Mouse (Mus musculus) heart, embryonic 14.5 days (tissue): ENCODE data around the gene Ly6g6d. TPM values are rescaled to one million over a fixed set of nuclear protein-coding genes. Genes with fewer than 3 reads are reported as not detected.

Source experiments
- ATAC-seq: fragments of 200-750 bp; cut with Nextera tagmentation; 2 replicates; pipeline ENCODE4 v1.8.0; 2017; ENCODE audit warnings: low read depth, moderate TSS enrichment; ENCODE audit not compliant: insufficient number of reproducible peaks, insufficient read depth, low FRiP score
- H3K27ac ChIP-seq, 2 experiments: fragments of 200-500 bp in 1 of 2; fragments of 300-500 bp in 1 of 2; sonication (generic) in 1 of 2; replicated peaks in 1 of 2; 2 replicates each; pipeline ENCODE4 v1.5.1; 2012 to 2014; ENCODE audit warnings: low read depth in 2 of 2, low read length in 2 of 2, control low read depth in 1 of 2, mild to moderate bottlenecking in 1 of 2, mixed read lengths in 1 of 2; ENCODE audit not compliant: control insufficient read depth in 1 of 2, insufficient read depth in 1 of 2
- H3K27me3 ChIP-seq: fragments of 300-500 bp; sonication (generic); 2 replicates; pipeline ENCODE4 v1.6.1; 2014; ENCODE audit warnings: mild to moderate bottlenecking, low read length, control low read depth; ENCODE audit not compliant: control insufficient read depth, insufficient read depth
- H3K36me3 ChIP-seq: fragments of 300-500 bp; sonication (generic); 2 replicates; pipeline ENCODE4 v1.6.1; 2014; ENCODE audit warnings: mild to moderate bottlenecking, control low read depth, low read length, mixed read lengths; ENCODE audit not compliant: control insufficient read depth, insufficient read depth
- H3K4me1 ChIP-seq, 2 experiments: fragments of 200-500 bp in 1 of 2; fragments of 300-500 bp in 1 of 2; sonication (generic) in 1 of 2; 2 replicates each; pipeline ENCODE4 v1.6.1; 2012 to 2014; ENCODE audit warnings: low read length in 2 of 2, control low read depth in 1 of 2, mixed read lengths in 1 of 2; ENCODE audit not compliant: control insufficient read depth in 2 of 2, insufficient read depth in 2 of 2
- H3K4me2 ChIP-seq: fragments of 300-500 bp; sonication (generic); 2 replicates; pipeline ENCODE4 v1.6.1; 2014; ENCODE audit warnings: mild to moderate bottlenecking, low read length
- H3K4me3 ChIP-seq, 2 experiments: fragments of 200-500 bp in 1 of 2; fragments of 300-500 bp in 1 of 2; sonication (generic) in 1 of 2; 2 replicates each; pipeline ENCODE4 v1.5.1; 2012 to 2014; ENCODE audit warnings: low read length in 2 of 2, mild to moderate bottlenecking in 2 of 2, control low read depth in 1 of 2, low read depth in 1 of 2, moderate library complexity in 1 of 2; ENCODE audit not compliant: control insufficient read depth in 1 of 2, insufficient read depth in 1 of 2
- H3K9ac ChIP-seq: fragments of 300-500 bp; sonication (generic); 2 replicates; pipeline ENCODE4 v1.6.1; 2014; ENCODE audit warnings: mild to moderate bottlenecking, low read length
- H3K9me3 ChIP-seq: fragments of 300-500 bp; sonication (generic); 2 replicates; pipeline ENCODE4 v1.6.1; 2016; ENCODE audit warnings: low read length, control low read depth; ENCODE audit not compliant: control insufficient read depth
- WGBS: fragments of 180-500 bp; shearing (Covaris S2); extraction: QIAGEN DNeasy Blood & Tissue Kit; methylation state at CpG from one replicate; pipeline ENCODE4 v1.1.7; 2014; 5-methylcytosine and 5-hydroxymethylcytosine counted together
- polyA plus RNA-seq: library from polyadenylated mRNA; unstranded; fragments of >200 nt; fragmentation: Nextera tagmentation; extraction: Ambion mirVana; gene quantifications from 2 replicates; pipeline ENCODE4 v1.2.1, GENCODE M21; 2014

Gene Ly6g6d
- polyA plus RNA-seq, 1 experiment from 2014 or later: 1.9 TPM

DNA sequence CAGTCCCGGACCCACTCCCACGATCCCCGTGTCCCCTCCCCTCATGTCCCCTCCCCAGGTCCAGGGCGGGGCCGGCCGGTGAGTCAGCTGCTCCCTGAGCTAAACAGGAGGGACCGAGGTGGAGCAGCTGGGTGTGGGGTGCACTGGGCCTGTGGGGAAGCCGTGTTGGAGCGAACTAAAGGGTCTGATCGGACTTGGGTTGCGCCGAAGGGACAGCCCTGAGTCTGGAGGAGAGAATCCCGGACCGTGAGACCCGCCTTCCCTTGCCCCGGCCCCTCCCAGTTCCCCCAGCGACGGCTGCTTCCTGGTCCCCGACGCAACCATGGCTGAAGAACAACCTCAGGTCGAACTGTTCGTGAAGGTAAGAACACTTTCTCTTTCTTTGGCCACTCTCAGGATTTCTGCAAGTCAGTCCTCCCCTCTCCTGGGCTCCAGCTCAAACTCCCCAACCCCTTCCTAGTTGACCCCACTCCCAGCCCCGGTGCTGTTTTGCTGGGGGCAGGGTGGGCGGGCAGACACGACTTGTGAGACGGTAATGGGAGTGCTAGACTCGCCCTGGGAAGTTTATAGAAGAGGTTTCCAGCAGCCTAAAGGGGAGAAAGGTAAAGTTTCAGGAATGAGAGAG, 27.6 kb downstream of the Ly6g6d start:
- WGBS: under 1% methylated on average over 27 of the region's 27 CpGs
- peaks cover 28 to 48% of the 10 kb centered on the region in 2 experiments for H3K4me1 ChIP-seq
- H3K27me3 ChIP-seq: no peaks in the 10 kb centered on the region
- no peaks in the 10 kb centered on the region for H3K9me3 ChIP-seq
- H3K9ac ChIP-seq: peak overlapping the region; percentile 94
- peak overlapping the region; percentile 99 for H3K27ac ChIP-seq
- H3K36me3 ChIP-seq: peaks cover 31% of the 10 kb centered on the region
- peak overlapping the region; percentile 55 to 63 for H3K4me3 ChIP-seq
- peak; percentile 11 for ATAC-seq
- peak overlapping the region; percentile 75 for H3K4me2 ChIP-seq

DNA sequence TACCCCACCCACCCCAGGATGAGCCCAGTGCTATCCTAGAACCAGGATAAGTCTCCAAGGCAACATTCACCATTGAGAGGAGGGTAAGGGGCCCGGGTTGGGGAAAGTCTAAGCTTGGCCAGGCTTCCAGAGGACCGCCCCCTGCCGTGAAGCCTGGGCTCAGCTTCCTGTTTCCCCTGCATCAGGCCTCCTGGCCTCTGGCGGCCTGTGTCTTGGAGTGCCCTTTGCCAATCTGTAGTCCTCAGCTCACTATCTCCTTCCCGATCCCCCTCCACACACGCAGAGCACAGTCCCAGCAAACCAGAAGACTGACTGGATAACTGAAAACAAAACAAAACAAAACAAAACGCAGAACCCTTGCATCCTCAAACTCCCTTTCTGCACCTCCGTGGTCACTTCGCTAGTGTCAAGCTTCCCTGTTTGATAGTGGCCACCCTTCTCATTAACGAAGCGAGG, 28.3 kb downstream of the Ly6g6d start, which contains the start of gene Clic1:
Gene Clic1, plus strand, starts transcription at position 406 of the 456 bp plus-strand sequence.
- peak; percentile 24 for ATAC-seq
- Histone ChIP-seq H3K4me2 (peak within 1 kb of the TSS; percentile 75), H3K9me3 (no peaks in the 10 kb centered on the region), H3K36me3 (peaks cover 25% of the 10 kb centered on the region), H3K27ac (peak within 1 kb of the TSS; percentile 99), H3K9ac (peak within 1 kb of the TSS; percentile 94), H3K27me3 (no peaks in the 10 kb centered on the region), H3K4me1 (peaks cover 32 to 54% of the 10 kb centered on the region in 2 experiments), H3K4me3 (peak within 1 kb of the TSS; percentile 55 to 63)
- 1% methylated on average over 11 of the region's 11 CpGs for WGBS

DNA sequence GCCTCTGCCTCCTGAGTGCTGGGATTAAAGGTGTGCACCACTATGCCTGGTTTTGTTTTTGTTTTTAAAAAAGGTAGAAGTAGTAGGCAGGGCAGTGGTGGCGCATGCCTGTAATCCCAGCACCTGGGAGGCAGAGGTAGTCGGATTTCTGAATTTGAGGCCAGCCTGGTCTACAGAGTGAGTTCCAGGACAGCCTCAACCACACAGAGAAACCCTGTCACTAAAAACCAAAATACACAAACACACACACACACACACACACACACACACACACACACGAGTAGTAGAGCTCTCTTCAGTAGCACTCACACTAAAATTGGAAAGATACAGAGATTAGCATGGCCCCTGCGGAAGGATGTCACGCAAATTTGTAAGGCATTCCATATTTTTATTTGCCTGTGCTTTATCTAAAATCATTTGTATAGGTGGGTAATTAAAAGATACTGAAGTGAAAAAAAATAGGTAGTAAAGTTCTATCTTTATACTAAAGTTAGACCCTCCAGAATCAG, 28.9 kb downstream of the Ly6g6d start:
- peak overlapping the region; percentile 75 for H3K4me2 ChIP-seq
- peaks cover 32 to 60% of the 10 kb centered on the region in 2 experiments for H3K4me1 ChIP-seq
- peak overlapping the region; percentile 99 for H3K27ac ChIP-seq
- 59% methylated on average over 5 of the region's 5 CpGs for WGBS
- H3K4me3 ChIP-seq: peak overlapping the region in 1 of 2 experiments; percentile 63; a peak in 1 of 4 replicates
- H3K9ac ChIP-seq: peak overlapping the region; percentile 94; the same call in 1 of the 2 replicates
- peaks cover 19% of the 10 kb centered on the region for H3K36me3 ChIP-seq
- ATAC-seq: no peak
- H3K27me3 ChIP-seq: no peaks in the 10 kb centered on the region
- no peaks in the 10 kb centered on the region for H3K9me3 ChIP-seq

DNA sequence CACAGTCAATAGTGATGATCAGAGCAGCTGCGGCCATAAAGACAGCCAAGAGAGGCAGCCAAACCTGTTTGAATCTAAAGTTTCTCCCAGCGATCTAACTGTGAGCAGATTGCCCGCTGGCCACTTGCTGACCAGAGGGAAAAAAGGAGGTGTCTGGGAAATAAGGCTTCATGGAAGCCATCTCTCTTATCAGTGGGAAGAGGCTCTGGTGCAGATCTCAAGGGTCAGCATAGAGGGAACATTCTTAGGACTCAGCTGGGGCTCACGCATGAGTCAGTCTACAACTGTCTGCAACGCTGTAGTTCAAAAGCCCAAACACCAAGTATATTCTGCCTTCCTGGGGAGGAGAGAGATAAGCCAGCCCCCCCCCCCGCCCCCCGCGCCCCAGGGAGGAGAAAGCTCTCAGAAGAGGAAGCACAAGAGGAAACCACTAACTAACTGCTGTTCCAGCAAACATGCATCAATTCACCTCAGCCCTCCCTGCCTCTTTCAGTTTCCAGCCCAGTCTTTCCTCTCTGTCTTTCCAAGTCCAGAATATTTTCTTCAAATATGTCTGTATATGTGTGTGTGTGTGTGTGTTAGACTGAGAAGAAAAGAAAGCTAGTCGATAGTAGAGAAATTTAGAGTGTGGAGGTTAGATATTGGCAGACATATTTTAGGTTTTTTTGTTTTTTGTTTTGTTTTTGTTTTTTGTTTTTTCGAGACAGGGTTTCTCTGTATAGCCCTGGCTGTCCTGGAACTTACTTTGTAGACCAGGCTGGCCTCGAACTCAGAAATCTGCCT, 29.5 kb downstream of the Ly6g6d start:
- H3K9me3 ChIP-seq: no peaks in the 10 kb centered on the region
- H3K4me1 ChIP-seq: peaks cover 32 to 61% of the 10 kb centered on the region in 2 experiments
- H3K4me2 ChIP-seq: peak overlapping the region; percentile 75
- H3K36me3 ChIP-seq: peaks cover 13% of the 10 kb centered on the region
- ATAC-seq: no peak
- peak overlapping the region; percentile 99 for H3K27ac ChIP-seq
- H3K27me3 ChIP-seq: no peaks in the 10 kb centered on the region
- H3K9ac ChIP-seq: peak overlapping the region; percentile 44
- H3K4me3 ChIP-seq: no peak overlapping the region
- 21% methylated on average over 11 of the region's 11 CpGs for WGBS

DNA sequence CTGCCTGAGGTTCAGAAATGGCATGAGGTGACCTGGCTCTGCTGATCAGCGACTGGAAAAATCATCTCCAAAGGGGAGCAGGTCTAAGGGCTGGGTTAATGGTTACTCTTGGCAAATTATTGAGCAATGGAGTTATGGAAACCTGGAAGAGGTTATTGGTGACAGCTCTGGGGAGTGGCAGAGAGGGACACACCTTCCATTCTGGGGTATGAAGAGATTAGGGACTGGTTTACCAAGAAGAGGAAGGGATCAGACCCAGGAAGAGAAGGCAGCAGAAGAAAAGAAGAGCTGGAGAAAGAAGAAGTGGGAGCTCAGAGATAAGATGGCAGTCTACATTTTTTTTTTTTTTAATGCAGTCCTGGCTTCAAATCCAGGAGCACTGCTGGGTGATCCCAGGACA, 30.2 kb downstream of the Ly6g6d start:
- H3K4me1 ChIP-seq: peaks cover 31 to 58% of the 10 kb centered on the region in 2 experiments
- H3K36me3 ChIP-seq: peaks cover 6% of the 10 kb centered on the region
- no peaks in the 10 kb centered on the region for H3K27me3 ChIP-seq
- peak overlapping the region; percentile 75 for H3K4me2 ChIP-seq
- WGBS: 44% methylated on average over 1 of the region's 1 CpGs
- H3K27ac ChIP-seq: peak overlapping the region; percentile 87 to 99
- ATAC-seq: no peak
- H3K4me3 ChIP-seq: no peak overlapping the region
- H3K9me3 ChIP-seq: no peaks in the 10 kb centered on the region
- peak overlapping the region; percentile 44 for H3K9ac ChIP-seq

DNA sequence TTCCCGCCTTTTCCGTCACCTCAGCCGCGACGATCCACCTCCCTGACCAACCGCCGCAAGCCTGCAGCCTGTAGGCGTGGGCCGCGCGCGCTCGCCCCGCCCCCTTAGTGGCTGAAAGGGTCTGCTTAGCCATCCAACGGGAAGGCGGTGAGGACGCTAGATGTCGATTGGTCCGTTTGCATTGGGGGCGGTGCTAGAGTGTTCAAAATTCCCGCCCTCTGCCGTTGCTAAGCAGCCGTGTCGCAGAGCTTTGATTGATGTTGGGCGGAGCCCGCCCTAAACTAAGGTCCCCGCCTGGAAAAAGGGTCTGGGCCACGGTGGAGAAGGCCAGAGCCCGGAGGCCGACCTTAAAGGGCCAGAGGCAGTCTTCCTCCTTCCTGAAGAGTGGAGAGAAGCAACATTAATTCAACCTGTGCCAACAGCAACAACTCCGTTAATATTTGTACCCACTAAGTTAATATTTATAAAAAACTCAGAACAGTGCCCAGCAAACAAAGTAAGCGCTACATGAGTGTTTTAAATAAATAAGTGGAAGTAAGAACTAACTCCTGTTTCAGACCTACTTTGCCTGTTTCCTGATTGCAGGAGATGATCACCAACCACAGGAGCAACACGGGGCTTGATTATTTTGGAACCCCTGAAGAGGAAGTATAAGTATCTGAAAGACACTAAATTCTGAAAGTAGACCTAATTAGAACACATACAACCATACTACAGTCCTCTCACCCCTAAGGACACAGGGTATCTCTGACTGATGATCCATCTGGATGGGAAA, 31.0 kb downstream of the Ly6g6d start, which contains the start of gene Msh5:
Gene Msh5, minus strand, starts transcription at position 65 of the 775 bp plus-strand sequence.
- ATAC-seq: peak; percentile 92
- peak within 1 kb of the TSS; percentile 99 for H3K4me2 ChIP-seq
- H3K9me3 ChIP-seq: no peaks in the 10 kb centered on the region
- no peaks in the 10 kb centered on the region for H3K27me3 ChIP-seq
- peak within 1 kb of the TSS; percentile 47 to 65 for H3K4me3 ChIP-seq
- H3K9ac ChIP-seq: peak within 1 kb of the TSS; percentile 94
- H3K27ac ChIP-seq: peak within 1 kb of the TSS; percentile 87 to 99
- H3K4me1 ChIP-seq: peaks cover 24 to 51% of the 10 kb centered on the region in 2 experiments
- WGBS: 3% methylated on average over 33 of the region's 33 CpGs
- no peaks in the 10 kb centered on the region for H3K36me3 ChIP-seq
